Mouse (Mus musculus) heart, embryonic 10.5 days (tissue): Measurements from ENCODE around the gene Tmcc1. TPM values are rescaled to one million over a fixed set of nuclear protein-coding genes. Genes with fewer than 3 reads are reported as not detected.
A peak's percentile ranks its signal among the peaks of the same experiment; 100 is the strongest.
"Not testable (repeated sequence)": the region's sequence is repeated elsewhere in the genome, so short reads cannot be mapped to it uniquely, and the experiment has no call there.

Experiments
- DNase-seq: peaks from one replicate; pipeline ENCODE4 v3.0.0-alpha.2; 2017; ENCODE audit warnings: low spot score
- H3K27ac ChIP-seq: fragments of 300-500 bp; sonication (generic); 2 replicates; pipeline ENCODE4 v1.5.1; 2016; ENCODE audit warnings: mild to moderate bottlenecking
- H3K27me3 ChIP-seq: fragments of 300-500 bp; sonication (generic); 2 replicates; pipeline ENCODE4 v1.6.1; 2016; ENCODE audit warnings: mild to moderate bottlenecking; ENCODE audit not compliant: poor library complexity, insufficient read depth, severe bottlenecking
- H3K36me3 ChIP-seq: fragments of 300-500 bp; sonication (generic); 2 replicates; pipeline ENCODE4 v1.6.1; 2016; ENCODE audit warnings: mild to moderate bottlenecking, moderate library complexity
- H3K4me1 ChIP-seq: fragments of 300-500 bp; sonication (generic); 2 replicates; pipeline ENCODE4 v1.6.1; 2016; ENCODE audit warnings: mild to moderate bottlenecking
- H3K4me3 ChIP-seq: fragments of 300-500 bp; sonication (generic); 2 replicates; pipeline ENCODE4 v1.5.1; 2016; ENCODE audit warnings: mild to moderate bottlenecking, moderate library complexity
- H3K9me3 ChIP-seq: fragments of 300-500 bp; sonication (generic); 2 replicates; pipeline ENCODE4 v1.6.1; 2016; ENCODE audit warnings: mild to moderate bottlenecking, moderate library complexity
- WGBS: fragments of 180-500 bp; shearing (Covaris S2); methylation state at CpG from one replicate; pipeline ENCODE4 v1.1.7; 2016; 5-methylcytosine and 5-hydroxymethylcytosine counted together
- polyA plus RNA-seq: library from polyadenylated mRNA; unstranded; fragments of >200 nt; fragmentation: Nextera tagmentation; extraction: Ambion mirVana; gene quantifications from 2 replicates; pipeline ENCODE4 v1.2.1, GENCODE M21; 2016

The Tmcc1 gene
- polyA plus RNA-seq, result 10.9 and 11.9 TPM in 2 replicates

GRCm38 (mm10) chr6:116193394-116194393, at the start of gene Tmcc1:
TSS of gene Tmcc1 (minus strand) at chr6:116193486.
- under 1% methylated on average over 53 of the region's 68 CpGs for WGBS
- peaks cover 17% of the 10 kb centered on the region; the same call in 1 of the 2 replicates for H3K4me1 ChIP-seq
- H3K36me3 ChIP-seq, result no peaks in the 10 kb centered on the region
- peak within 1 kb of the TSS; percentile 93 for H3K4me3 ChIP-seq
- H3K9me3 ChIP-seq, result no peaks in the 10 kb centered on the region
- H3K27ac ChIP-seq, result peak within 1 kb of the TSS; percentile 94
- peak; percentile 98 for DNase-seq
- 0 out of 2 replicates have a peak, but pooled peaks cover 5% of the 10 kb centered on the region for H3K27me3 ChIP-seq

GRCm38 (mm10) chr6:116240371-116240770, 47.1 kb upstream of the Tmcc1 start:
- Histone ChIP-seq H3K27ac (no peak overlapping the region), H3K36me3 (peaks cover 67% of the 10 kb centered on the region), H3K4me3 (no peak overlapping the region), H3K27me3 (no peaks in the 10 kb centered on the region), H3K4me1 (no peaks in the 10 kb centered on the region), H3K9me3 (no peaks in the 10 kb centered on the region)
- DNase-seq, result no peak
- WGBS, result 67% methylated on average over 2 of the region's 2 CpGs

GRCm38 (mm10) chr6:116238083-116238482, 44.8 kb upstream of the Tmcc1 start:
- DNase-seq, result no peak

GRCm38 (mm10) chr6:116235336-116235735, 42.0 kb upstream of the Tmcc1 start:
- Histone ChIP-seq H3K36me3 (peaks cover 81% of the 10 kb centered on the region), H3K4me1 (no peaks in the 10 kb centered on the region), H3K9me3 (no peaks in the 10 kb centered on the region), H3K4me3 (no peak overlapping the region), H3K27me3 (no peaks in the 10 kb centered on the region), H3K27ac (no peak overlapping the region)
- 87% methylated on average over 5 of the region's 5 CpGs for WGBS
- no peak for DNase-seq

More at GRCm38 (mm10) chr6:116238083-116238482, 44.8 kb upstream of the Tmcc1 start:
- Histone ChIP-seq H3K4me3 (no peak overlapping the region), H3K4me1 (no peaks in the 10 kb centered on the region), H3K27ac (no peak overlapping the region), H3K27me3 (no peaks in the 10 kb centered on the region), H3K9me3 (no peaks in the 10 kb centered on the region), H3K36me3 (peaks cover 79% of the 10 kb centered on the region)
- 90% methylated on average over 5 of the region's 5 CpGs for WGBS

GRCm38 (mm10) chr6:116234821-116235220, 41.5 kb upstream of the Tmcc1 start:
- H3K4me3 ChIP-seq, H3K9me3 ChIP-seq, H3K27ac ChIP-seq, H3K4me1 ChIP-seq, DNase-seq, H3K27me3 ChIP-seq: not testable (repeated sequence)
- WGBS, result 89% methylated on average over 2 of the region's 2 CpGs
- H3K36me3 ChIP-seq, result peaks cover 80% of the 10 kb centered on the region

GRCm38 (mm10) chr6:116228785-116229525, 35.7 kb upstream of the Tmcc1 start:
- Histone ChIP-seq H3K27ac (no peak overlapping the region), H3K36me3 (peaks cover 83% of the 10 kb centered on the region)

GRCm38 (mm10) chr6:116227767-116228166, 34.5 kb upstream of the Tmcc1 start:
- Histone ChIP-seq H3K4me1 (no peaks in the 10 kb centered on the region), H3K9me3 (no peaks in the 10 kb centered on the region), H3K27ac (no peak overlapping the region), H3K4me3 (no peak overlapping the region), H3K36me3 (peaks cover 81% of the 10 kb centered on the region), H3K27me3 (no peaks in the 10 kb centered on the region)
- 71% methylated on average over 11 of the region's 11 CpGs for WGBS
- DNase-seq, result no peak

More at GRCm38 (mm10) chr6:116228785-116229525, 35.7 kb upstream of the Tmcc1 start:
- H3K4me1 ChIP-seq, result no peaks in the 10 kb centered on the region
- no peak overlapping the region for H3K4me3 ChIP-seq
- 62% methylated on average over 12 of the region's 12 CpGs for WGBS
- H3K9me3 ChIP-seq, result no peaks in the 10 kb centered on the region
- DNase-seq, result peak; percentile 80
- H3K27me3 ChIP-seq, result no peaks in the 10 kb centered on the region

GRCm38 (mm10) chr6:116207729-116208534, 14.6 kb upstream of the Tmcc1 start, which contains the start of gene Washc2:
TSS of gene Washc2 (plus strand) at chr6:116208038.
- Histone ChIP-seq H3K4me1 (0 out of 2 replicates have a peak, but pooled peaks cover 12% of the 10 kb centered on the region), H3K4me3 (peak within 1 kb of the TSS; percentile 77), H3K9me3 (no peaks in the 10 kb centered on the region), H3K27me3 (no peaks in the 10 kb centered on the region), H3K27ac (peak within 1 kb of the TSS; percentile 92), H3K36me3 (peaks cover 11% of the 10 kb centered on the region)
- under 1% methylated on average over 51 of the region's 51 CpGs for WGBS
- DNase-seq, result peak; percentile 98

- no peaks in the 10 kb centered on the region for H3K4me1 ChIP-seq
- no peak overlapping the region for H3K27ac ChIP-seq
- no peaks in the 10 kb centered on the region for H3K36me3 ChIP-seq
- 0 out of 2 replicates have a peak, but pooled peaks cover 5% of the 10 kb centered on the region for H3K27me3 ChIP-seq
- no peak overlapping the region for H3K4me3 ChIP-seq
- 51% methylated on average over 2 of the region's 2 CpGs for WGBS
- no peaks in the 10 kb centered on the region for H3K9me3 ChIP-seq
- DNase-seq, result no peak
Observed at GRCm38 (mm10) chr6:116199682-116200081, 6.4 kb upstream of the Tmcc1 start.

- Histone ChIP-seq H3K27ac (no peak overlapping the region), H3K27me3 (0 out of 2 replicates have a peak, but pooled peaks cover 5% of the 10 kb centered on the region), H3K4me3 (no peak overlapping the region), H3K9me3 (no peaks in the 10 kb centered on the region), H3K36me3 (no peaks in the 10 kb centered on the region), H3K4me1 (peaks cover 10% of the 10 kb centered on the region; the same call in 1 of the 2 replicates)
- DNase-seq, result no peak
- 34% methylated on average over 3 of the region's 3 CpGs for WGBS
Observed at GRCm38 (mm10) chr6:116198173-116198572, 4.9 kb upstream of the Tmcc1 start.

- Histone ChIP-seq H3K4me3 (no peak overlapping the region), H3K9me3 (no peaks in the 10 kb centered on the region), H3K4me1 (peaks cover 11% of the 10 kb centered on the region; the same call in 1 of the 2 replicates), H3K36me3 (no peaks in the 10 kb centered on the region), H3K27ac (no peak overlapping the region), H3K27me3 (0 out of 2 replicates have a peak, but pooled peaks cover 5% of the 10 kb centered on the region)
- no peak for DNase-seq
- 53% methylated on average over 8 of the region's 8 CpGs for WGBS
Observed at GRCm38 (mm10) chr6:116195811-116196210, 2.5 kb upstream of the Tmcc1 start.

- H3K36me3 ChIP-seq, result no peaks in the 10 kb centered on the region
- no peaks in the 10 kb centered on the region for H3K9me3 ChIP-seq
- H3K27me3 ChIP-seq, result 0 out of 2 replicates have a peak, but pooled peaks cover 5% of the 10 kb centered on the region
- peak; percentile 83 for DNase-seq
- under 1% methylated on average over 50 of the region's 51 CpGs for WGBS
- H3K4me3 ChIP-seq, result peak overlapping the region; percentile 93
- peaks cover 17% of the 10 kb centered on the region; the same call in 1 of the 2 replicates for H3K4me1 ChIP-seq
- peak overlapping the region; percentile 94 for H3K27ac ChIP-seq
Observed at GRCm38 (mm10) chr6:116192809-116193311, 426 bp downstream of the Tmcc1 start.
